Mouse (Mus musculus): ENCODE data around the gene Ica1. TPM values are rescaled to one million over a fixed set of nuclear protein-coding genes. Genes with fewer than 3 reads are reported as not detected.

Gene Ica1
- polyA plus RNA-seq, 1 experiment = 96.7 TPM

DNA sequence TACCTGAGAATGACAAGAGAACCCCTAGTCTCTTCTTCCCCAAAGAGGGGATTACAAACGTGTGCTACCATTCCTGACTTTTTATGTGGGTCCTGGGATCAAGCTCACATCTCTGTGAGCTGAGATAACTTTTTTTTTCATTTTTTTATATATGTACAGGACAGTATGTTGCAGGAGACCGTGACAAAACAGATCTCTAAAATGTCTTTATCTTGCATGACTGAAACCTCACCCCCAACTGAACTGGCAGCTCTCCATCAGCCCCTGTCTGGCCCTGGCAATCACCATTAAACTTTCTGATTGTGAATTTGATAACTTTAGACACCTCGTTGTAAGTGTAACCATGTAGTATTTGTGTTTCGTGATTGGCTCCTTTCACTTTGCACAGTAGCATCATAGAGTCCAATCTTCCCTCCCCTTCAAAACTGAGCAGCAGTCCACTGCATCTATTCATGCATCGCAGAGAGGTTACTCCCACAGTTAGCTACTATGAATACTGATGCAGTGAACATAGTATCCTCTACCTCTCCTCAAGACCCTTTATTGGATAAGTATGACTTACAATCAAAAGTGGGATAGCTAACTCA is 17.5 kb downstream of the Ica1 start:
- TF ChIP-seq CTCF (IDR thresholded peaks at IDR 0.05; ENCODE audit: control insufficient read depth, insufficient read depth, insufficient replicate concordance, low read depth, low read length) = no peak
- TF ChIP-seq POLR2A (IDR thresholded peaks at IDR 0.05; ENCODE audit: control insufficient read depth, low read depth, low read length) = no peak
- H3K4me1 ChIP-seq (ENCODE audit: control insufficient read depth, insufficient read depth, low read length) = no peaks in the 10 kb centered on the region

DNA sequence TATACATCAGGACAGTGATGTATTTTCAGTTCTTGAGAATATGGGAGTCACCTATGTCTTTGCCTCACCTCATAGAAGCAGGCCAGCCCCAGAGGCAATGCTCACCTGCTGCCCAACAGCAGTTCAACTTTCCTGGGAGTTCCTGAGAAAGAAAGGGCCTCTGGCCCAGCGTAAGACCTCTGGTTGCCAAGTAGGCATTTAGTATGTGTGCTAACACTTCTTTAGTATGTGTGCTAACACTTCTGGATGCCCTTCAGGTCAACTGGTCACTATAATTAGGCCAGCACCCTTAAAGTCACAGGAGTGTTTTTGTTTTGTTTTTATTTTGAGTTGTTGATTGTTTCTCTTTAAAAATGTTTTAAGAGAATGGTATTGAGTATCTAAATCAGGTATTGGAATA is 18.4 kb downstream of the Ica1 start:
- Histone ChIP-seq H3K27ac (ENCODE audit: control insufficient read depth, insufficient read depth, low read depth, low read length) (no peak overlapping the region), H3K4me3 (ENCODE audit: control insufficient read depth, low read depth, low read length) (no peak overlapping the region), H3K27me3 (ENCODE audit: control insufficient read depth, insufficient read depth, low read length) (no peaks in the 10 kb centered on the region), H3K4me1 (ENCODE audit: control insufficient read depth, insufficient read depth, low read length) (no peaks in the 10 kb centered on the region), H3K36me3 (ENCODE audit: control insufficient read depth, insufficient read depth, low read length) (no peaks in the 10 kb centered on the region)
- TF ChIP-seq CTCF (IDR thresholded peaks at IDR 0.05; ENCODE audit: control insufficient read depth, insufficient read depth, insufficient replicate concordance, low read depth, low read length) (no peak), POLR2A (IDR thresholded peaks at IDR 0.05; ENCODE audit: control insufficient read depth, low read depth, low read length) (no peak)

More for the DNA sequence above, 17.5 kb downstream of the Ica1 start:
- H3K27me3 ChIP-seq (ENCODE audit: control insufficient read depth, insufficient read depth, low read length) = no peaks in the 10 kb centered on the region
- H3K27ac ChIP-seq (ENCODE audit: control insufficient read depth, insufficient read depth, low read depth, low read length) = no peak overlapping the region
- no peaks in the 10 kb centered on the region for H3K36me3 ChIP-seq (ENCODE audit: control insufficient read depth, insufficient read depth, low read length)
- no peak overlapping the region for H3K4me3 ChIP-seq (ENCODE audit: control insufficient read depth, low read depth, low read length)

DNA sequence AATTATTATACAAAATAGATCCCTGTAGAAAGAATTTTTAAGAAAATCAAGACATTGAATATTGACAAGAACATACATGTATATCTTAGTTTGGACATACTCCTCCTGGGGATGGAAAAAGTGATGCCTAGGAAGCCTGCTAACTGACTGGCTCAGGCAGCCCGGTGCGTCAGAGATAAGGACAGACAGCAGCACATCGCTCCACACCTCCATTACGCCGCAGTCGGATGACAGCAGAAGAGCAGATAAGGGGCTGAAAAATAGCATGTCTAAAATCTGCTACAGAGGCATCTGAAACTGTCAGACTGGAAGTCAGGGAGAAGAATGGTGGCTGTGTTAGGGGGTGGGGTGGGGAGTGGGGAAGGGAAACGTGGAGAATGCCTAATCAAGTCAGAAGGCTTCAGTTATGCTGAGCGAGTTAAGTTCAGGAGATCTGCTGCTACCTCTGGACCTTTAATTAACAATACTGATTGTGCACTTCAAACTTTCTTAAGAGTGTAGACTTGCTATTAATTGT is 22.5 kb downstream of the Ica1 start:
- Histone ChIP-seq H3K4me1 (ENCODE audit: control insufficient read depth, insufficient read depth, low read length) (no peaks in the 10 kb centered on the region), H3K36me3 (ENCODE audit: control insufficient read depth, insufficient read depth, low read length) (no peaks in the 10 kb centered on the region), H3K4me3 (ENCODE audit: control insufficient read depth, low read depth, low read length) (no peak overlapping the region), H3K27me3 (ENCODE audit: control insufficient read depth, insufficient read depth, low read length) (no peaks in the 10 kb centered on the region), H3K27ac (ENCODE audit: control insufficient read depth, insufficient read depth, low read depth, low read length) (no peak overlapping the region)
- TF ChIP-seq CTCF (IDR thresholded peaks at IDR 0.05; ENCODE audit: control insufficient read depth, insufficient read depth, insufficient replicate concordance, low read depth, low read length) = no peak
- TF ChIP-seq POLR2A (IDR thresholded peaks at IDR 0.05; ENCODE audit: control insufficient read depth, low read depth, low read length) = no peak

DNA sequence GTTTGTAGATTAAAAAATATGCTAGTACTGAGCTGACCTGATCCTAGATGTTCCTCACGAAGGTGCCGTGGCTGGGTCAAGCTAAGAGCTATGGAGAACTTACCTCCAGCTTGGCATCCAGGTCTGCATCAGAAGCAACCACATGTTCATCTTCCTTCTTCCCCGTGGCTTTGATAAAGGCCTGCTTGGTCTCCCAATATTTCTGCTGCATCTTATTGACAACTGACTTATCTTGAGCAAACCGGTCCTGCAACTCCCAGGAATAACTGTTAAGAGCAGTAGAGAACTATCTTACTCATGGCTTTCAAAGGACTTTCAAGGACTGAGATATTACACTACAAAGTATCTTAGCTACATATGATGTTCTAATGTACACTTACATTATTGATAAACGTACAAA is 23.8 kb downstream of the Ica1 start:
- no peak for TF ChIP-seq CTCF (IDR thresholded peaks at IDR 0.05; ENCODE audit: control insufficient read depth, insufficient read depth, insufficient replicate concordance, low read depth, low read length)
- no peak for TF ChIP-seq POLR2A (IDR thresholded peaks at IDR 0.05; ENCODE audit: control insufficient read depth, low read depth, low read length)
- no peak overlapping the region for H3K4me3 ChIP-seq (ENCODE audit: control insufficient read depth, low read depth, low read length)

DNA sequence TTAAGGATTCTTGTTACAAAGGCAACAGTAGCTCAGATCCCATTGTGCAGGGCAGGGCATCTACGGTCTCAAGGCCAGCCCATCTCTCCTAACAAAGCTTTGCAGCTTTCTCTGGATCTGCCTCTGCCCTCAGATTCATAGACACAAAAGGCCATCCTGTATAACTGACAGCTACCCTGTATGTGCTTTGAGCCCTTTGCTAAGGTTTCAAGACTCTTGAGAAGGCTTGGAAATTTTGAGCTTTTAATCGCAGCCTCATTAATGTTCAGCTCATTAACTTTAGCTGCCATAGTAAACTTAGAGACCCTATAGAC is 24.6 kb downstream of the Ica1 start:
- no peaks in the 10 kb centered on the region for H3K27me3 ChIP-seq (ENCODE audit: control insufficient read depth, insufficient read depth, low read length)
- H3K4me1 ChIP-seq (ENCODE audit: control insufficient read depth, insufficient read depth, low read length) = no peaks in the 10 kb centered on the region
- H3K27ac ChIP-seq (ENCODE audit: control insufficient read depth, insufficient read depth, low read depth, low read length) = no peak overlapping the region
- no peak for TF ChIP-seq POLR2A (IDR thresholded peaks at IDR 0.05; ENCODE audit: control insufficient read depth, low read depth, low read length)
- no peak for TF ChIP-seq CTCF (IDR thresholded peaks at IDR 0.05; ENCODE audit: control insufficient read depth, insufficient read depth, insufficient replicate concordance, low read depth, low read length)
- H3K4me3 ChIP-seq (ENCODE audit: control insufficient read depth, low read depth, low read length) = no peak overlapping the region
- H3K36me3 ChIP-seq (ENCODE audit: control insufficient read depth, insufficient read depth, low read length) = no peaks in the 10 kb centered on the region

More for the DNA sequence above, 23.8 kb downstream of the Ica1 start:
- H3K4me1 ChIP-seq (ENCODE audit: control insufficient read depth, insufficient read depth, low read length) = no peaks in the 10 kb centered on the region
- no peaks in the 10 kb centered on the region for H3K36me3 ChIP-seq (ENCODE audit: control insufficient read depth, insufficient read depth, low read length)
- no peak overlapping the region for H3K27ac ChIP-seq (ENCODE audit: control insufficient read depth, insufficient read depth, low read depth, low read length)
- H3K27me3 ChIP-seq (ENCODE audit: control insufficient read depth, insufficient read depth, low read length) = no peaks in the 10 kb centered on the region

DNA sequence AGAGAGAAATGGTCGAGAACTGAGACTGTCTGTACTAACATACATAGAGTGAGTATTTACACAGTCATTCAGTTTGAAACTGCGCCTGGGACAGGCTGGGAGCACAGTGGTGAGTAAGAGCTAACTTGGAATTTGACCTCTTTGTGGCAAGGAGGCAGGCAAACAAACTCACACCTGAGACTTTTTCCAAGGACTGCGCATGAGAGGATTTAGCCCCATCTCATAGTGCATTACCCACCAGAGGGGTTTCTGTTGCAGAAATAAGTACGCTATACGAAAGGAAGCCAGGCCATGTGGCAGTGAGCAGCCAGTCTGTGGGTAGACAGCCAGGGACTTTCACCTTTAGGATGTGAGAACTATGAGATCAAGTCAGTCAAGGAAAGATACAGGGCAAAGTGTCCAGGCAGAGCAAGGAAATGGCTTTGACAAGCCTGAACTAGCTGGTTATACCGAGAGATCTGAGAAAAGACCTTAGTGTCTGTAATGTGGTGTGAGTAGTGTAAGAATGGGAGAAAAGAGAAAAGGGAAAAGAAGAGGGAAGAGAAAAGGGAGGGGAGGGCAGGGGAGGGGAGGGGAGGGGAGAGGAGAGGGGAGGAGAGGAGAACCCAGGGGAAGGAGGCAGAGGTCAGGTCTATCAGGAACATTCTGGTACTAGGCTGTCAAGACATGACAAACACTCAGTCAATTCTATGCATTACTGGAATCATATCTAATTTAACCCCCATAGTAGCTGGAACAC is 25.1 kb downstream of the Ica1 start:
- H3K4me1 ChIP-seq (ENCODE audit: control insufficient read depth, insufficient read depth, low read length) = no peaks in the 10 kb centered on the region
- H3K27ac ChIP-seq (ENCODE audit: control insufficient read depth, insufficient read depth, low read depth, low read length) = no peak overlapping the region

DNA sequence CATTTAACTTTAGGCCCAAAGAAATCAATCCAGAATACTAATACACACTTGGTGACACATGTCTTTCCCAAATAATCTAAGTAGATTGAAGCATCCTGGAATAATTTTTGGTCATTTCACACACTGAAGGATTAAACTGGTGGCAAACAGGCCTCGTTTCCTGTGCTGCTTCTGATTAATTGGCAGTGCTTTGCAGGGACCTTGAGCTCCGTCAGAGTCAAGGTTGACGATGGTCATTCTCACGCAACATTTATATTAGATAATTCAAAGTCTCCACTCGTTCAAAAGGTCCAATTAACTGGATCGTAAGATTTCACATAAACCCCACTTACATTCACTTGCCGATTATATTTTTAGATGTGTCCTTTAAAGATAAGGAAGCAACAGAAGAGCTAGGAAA is 33.4 kb downstream of the Ica1 start:
- H3K4me1 ChIP-seq (ENCODE audit: control insufficient read depth, insufficient read depth, low read length) = no peaks in the 10 kb centered on the region
- no peak overlapping the region for H3K27ac ChIP-seq (ENCODE audit: control insufficient read depth, insufficient read depth, low read depth, low read length)
- no peak for TF ChIP-seq POLR2A (IDR thresholded peaks at IDR 0.05; ENCODE audit: control insufficient read depth, low read depth, low read length)
- no peak for TF ChIP-seq CTCF (IDR thresholded peaks at IDR 0.05; ENCODE audit: control insufficient read depth, insufficient read depth, insufficient replicate concordance, low read depth, low read length)
- no peak overlapping the region for H3K4me3 ChIP-seq (ENCODE audit: control insufficient read depth, low read depth, low read length)
- no peaks in the 10 kb centered on the region for H3K36me3 ChIP-seq (ENCODE audit: control insufficient read depth, insufficient read depth, low read length)
- no peaks in the 10 kb centered on the region for H3K27me3 ChIP-seq (ENCODE audit: control insufficient read depth, insufficient read depth, low read length)

More for the DNA sequence above, 25.1 kb downstream of the Ica1 start:
- no peak for TF ChIP-seq POLR2A (IDR thresholded peaks at IDR 0.05; ENCODE audit: control insufficient read depth, low read depth, low read length)
- no peak for TF ChIP-seq CTCF (IDR thresholded peaks at IDR 0.05; ENCODE audit: control insufficient read depth, insufficient read depth, insufficient replicate concordance, low read depth, low read length)
- Histone ChIP-seq H3K36me3 (ENCODE audit: control insufficient read depth, insufficient read depth, low read length) (no peaks in the 10 kb centered on the region), H3K27me3 (ENCODE audit: control insufficient read depth, insufficient read depth, low read length) (no peaks in the 10 kb centered on the region), H3K4me3 (ENCODE audit: control insufficient read depth, low read depth, low read length) (no peak overlapping the region)
